Mouse (Mus musculus): ENCODE results near the gene Tmc7.
A peak's percentile ranks its signal among the peaks of the same experiment; 100 is the strongest.

Gene Tmc7

GRCm38 (mm10) chr7:118584257-118584907 is at the start of gene Tmc7:
Gene Tmc7 (minus strand): TSS chr7:118584736.
- DNase-seq: peak; percentile 79

GRCm38 (mm10) chr7:118633951-118634350 is 49.4 kb upstream of the Tmc7 start:
- no peak for DNase-seq

GRCm38 (mm10) chr7:118633094-118633493 is 48.6 kb upstream of the Tmc7 start:
- no peak for DNase-seq

GRCm38 (mm10) chr7:118627550-118628298 is 43.2 kb upstream of the Tmc7 start:
- no peak for DNase-seq

GRCm38 (mm10) chr7:118621094-118621493 is 36.6 kb upstream of the Tmc7 start:
- DNase-seq: no peak

- DNase-seq: no peak
These were observed 35.8 kb upstream of the Tmc7 start for GRCm38 (mm10) chr7:118620243-118620906.

GRCm38 (mm10) chr7:118618104-118618503 is 33.6 kb upstream of the Tmc7 start:
- no peak for DNase-seq

- DNase-seq: no peak
These were observed 29.5 kb upstream of the Tmc7 start for GRCm38 (mm10) chr7:118614076-118614475.

- DNase-seq: peak; percentile 29
These were observed 27.4 kb upstream of the Tmc7 start for GRCm38 (mm10) chr7:118611933-118612332.

GRCm38 (mm10) chr7:118611185-118611749 is 26.7 kb upstream of the Tmc7 start:
- no peak for DNase-seq

- DNase-seq: no peak
These were observed 26.2 kb upstream of the Tmc7 start for GRCm38 (mm10) chr7:118610721-118611120.

GRCm38 (mm10) chr7:118609815-118610214 is 25.3 kb upstream of the Tmc7 start:
- no peak for DNase-seq

- peak; percentile 39 for DNase-seq
These were observed 20.3 kb upstream of the Tmc7 start for GRCm38 (mm10) chr7:118604842-118605241.

GRCm38 (mm10) chr7:118599954-118600631 is 15.6 kb upstream of the Tmc7 start:
- DNase-seq: peak; percentile 30

- DNase-seq: peak; percentile 19
These were observed 12.7 kb upstream of the Tmc7 start, which contains the start of gene Tmc5 for GRCm38 (mm10) chr7:118597201-118597600. Gene Tmc5 (plus strand): TSS chr7:118597297.

- no peak for DNase-seq
These were observed 11.7 kb upstream of the Tmc7 start for GRCm38 (mm10) chr7:118596271-118596670.

- DNase-seq: peak; percentile 97
These were observed 10.7 kb upstream of the Tmc7 start for GRCm38 (mm10) chr7:118595228-118595627.

GRCm38 (mm10) chr7:118594611-118595010 is 10.1 kb upstream of the Tmc7 start:
- no peak for DNase-seq

- peak; percentile 28 for DNase-seq
These were observed 9.3 kb upstream of the Tmc7 start for GRCm38 (mm10) chr7:118593567-118594407.

GRCm38 (mm10) chr7:118592146-118592545 is 7.6 kb upstream of the Tmc7 start:
- no peak for DNase-seq

GRCm38 (mm10) chr7:118590726-118591305 is 6.3 kb upstream of the Tmc7 start:
- no peak for DNase-seq
